Mouse (Mus musculus): Measurements from ENCODE around the gene Stac2. TPM values are rescaled to one million over a fixed set of nuclear protein-coding genes. Genes with fewer than 3 reads are reported as not detected.
A peak's percentile ranks its signal among the peaks of the same experiment; 100 is the strongest.

Stac2 gene
- polyA plus RNA-seq, 1 experiment: 47.8 TPM

DNA sequence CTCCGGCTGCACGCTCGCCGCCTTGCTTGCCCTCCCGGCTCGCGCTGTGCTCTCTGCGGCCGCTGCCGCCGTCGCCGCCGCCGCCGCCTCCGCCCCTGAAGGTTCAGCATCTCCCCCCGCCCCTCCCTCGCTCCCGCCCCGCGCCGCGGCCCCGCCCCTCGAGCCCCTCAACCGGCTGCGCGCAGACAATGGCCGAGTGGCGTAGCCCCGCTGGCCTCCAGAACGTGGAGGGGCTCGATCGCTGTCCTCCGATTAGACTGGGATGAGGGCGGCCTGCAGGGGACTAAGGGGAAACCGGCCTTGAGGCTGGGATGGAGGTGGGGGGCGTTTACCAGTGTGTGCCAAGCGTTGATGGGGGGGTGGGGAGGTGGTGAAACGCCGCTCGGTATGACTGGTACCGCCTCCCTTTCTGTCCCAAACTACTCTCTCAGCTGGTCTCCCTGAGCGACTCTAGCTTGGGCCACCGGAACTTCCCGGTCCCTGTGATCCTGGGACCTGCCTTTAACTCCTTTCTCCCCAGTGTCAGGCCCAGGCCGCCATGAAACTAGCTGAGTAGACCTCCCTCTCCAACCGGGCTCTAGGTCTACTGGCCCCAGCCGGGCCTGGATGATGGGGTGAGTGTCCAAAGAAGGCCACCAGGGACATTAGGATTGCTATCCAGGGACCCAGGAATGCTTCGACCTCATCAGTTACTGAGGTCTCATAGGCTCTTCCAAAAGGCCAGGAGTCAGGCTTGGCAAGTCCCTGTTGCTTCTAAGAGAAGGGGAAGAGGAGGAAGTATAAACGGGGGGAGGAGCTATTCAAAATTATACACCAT is 30.5 kb downstream of the Stac2 start, which contains the start of gene Cacnb1:
Gene Cacnb1 (minus strand): TSS at position 480 of the 817 bp plus-strand sequence.
- DNase-seq (ENCODE audit: extremely low spot score in 1 of 2, low spot score in 1 of 2): no peak

DNA sequence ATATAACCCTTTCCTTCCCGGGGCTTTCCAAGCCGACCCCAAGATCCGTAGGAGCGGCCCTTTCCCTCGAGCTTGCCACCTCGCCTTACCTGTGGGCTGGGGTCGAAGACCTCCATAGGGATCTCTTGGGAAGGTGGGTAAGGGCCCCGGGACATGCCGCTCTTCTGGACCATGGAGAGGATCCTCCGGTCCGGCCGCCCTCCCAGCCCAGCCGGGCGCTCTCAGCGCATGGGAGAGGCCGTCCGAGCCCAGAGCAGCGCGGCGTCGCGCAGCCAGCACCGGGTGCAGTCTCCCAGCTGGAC is 31.1 kb downstream of the Stac2 start:
- no peak for DNase-seq (ENCODE audit: extremely low spot score in 1 of 2, low spot score in 1 of 2)

DNA sequence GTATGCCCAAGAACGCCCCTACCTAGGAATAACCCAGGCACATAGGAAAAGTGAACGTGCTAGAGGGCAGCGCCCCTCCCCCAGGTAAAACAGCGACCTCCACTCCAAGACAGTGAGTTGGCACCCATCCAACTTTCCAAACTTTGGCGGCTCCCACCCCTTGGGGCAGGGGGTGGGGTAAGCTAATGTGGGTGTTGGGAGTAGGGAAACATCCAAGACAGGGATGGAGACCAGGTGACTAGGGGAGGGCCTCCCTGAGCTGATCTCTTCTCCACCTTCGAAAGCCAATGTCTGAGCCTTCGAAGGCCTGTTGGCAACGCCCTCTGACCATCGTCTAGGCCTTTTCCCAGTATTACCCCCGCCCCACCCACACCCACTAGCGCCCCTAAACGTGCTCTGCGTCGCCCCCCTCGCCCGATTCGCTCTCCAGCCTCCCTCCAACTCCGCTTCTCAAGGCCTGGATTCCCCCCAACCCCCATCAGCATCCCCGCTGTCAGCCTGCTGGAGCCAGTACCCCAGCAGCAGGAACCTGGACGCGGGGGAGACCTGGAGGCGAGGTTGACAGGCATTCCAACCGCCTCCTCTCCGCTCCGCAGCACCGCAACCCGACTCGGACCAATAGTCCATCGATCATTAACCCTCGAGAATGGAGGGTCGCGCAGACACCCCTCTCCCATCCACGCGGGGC is 31.6 kb downstream of the Stac2 start:
- peak in 1 of 2 experiments; percentile 72 for DNase-seq (ENCODE audit: extremely low spot score in 1 of 2, low spot score in 1 of 2)

DNA sequence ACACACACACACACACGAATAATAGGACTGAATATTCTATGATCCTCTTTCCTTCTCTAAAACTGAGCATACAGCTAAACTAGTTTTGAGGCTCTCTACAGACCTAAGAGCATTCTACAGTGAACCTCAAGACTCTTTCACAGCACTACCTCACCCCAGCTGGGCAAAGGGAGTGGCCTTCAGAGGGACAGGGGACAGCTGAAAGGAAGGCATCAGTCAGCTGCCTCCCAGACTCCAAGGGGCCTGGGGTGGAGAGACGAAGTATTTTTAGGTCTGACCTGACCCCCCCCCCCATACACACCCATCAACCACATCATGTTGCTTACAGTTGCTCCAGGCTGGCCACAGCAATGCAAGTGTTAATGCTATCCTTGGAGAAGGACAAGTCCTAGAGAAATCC is 32.1 kb downstream of the Stac2 start:
- DNase-seq (ENCODE audit: extremely low spot score in 1 of 2, low spot score in 1 of 2): no peak

GRCm38 (mm10) chr11:98020710-98021109 is 32.6 kb downstream of the Stac2 start:
- no peak for DNase-seq (ENCODE audit: extremely low spot score in 1 of 2, low spot score in 1 of 2)

DNA sequence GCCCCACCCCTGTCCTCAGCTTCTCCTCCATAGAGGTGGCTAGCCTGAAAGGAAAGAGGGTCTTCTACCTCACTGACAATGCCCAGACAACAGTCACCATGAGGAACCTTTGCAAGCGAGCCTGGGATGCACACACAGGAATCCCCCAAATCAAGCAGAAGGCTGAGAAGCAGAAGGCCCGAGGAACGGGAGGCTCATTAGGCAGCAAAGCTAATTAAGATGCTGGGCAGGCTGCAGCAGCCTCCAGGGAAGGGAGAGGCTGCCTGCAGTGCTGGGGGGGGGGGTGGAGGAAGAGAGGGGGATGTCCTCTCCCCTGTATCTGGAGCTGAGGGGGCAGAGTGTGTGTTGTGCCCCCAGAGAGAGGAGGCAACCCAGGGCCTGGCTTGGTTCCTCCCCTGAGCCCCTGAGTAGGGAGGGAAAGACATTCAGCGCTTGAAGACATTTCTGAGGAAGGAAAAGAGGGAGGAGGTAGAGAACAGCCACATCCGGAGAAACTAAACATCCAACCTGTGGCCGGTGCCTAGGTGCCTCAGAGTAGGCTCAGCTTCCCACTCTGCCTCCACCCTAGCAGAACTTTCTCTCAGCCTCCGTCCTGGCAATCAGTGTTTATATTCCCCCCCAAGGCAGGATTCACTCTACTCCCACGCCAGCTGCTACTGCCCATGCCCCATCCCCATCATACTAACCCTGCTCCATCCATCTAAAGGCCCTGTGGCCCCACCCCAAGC is 33.2 kb downstream of the Stac2 start:
- no peak for DNase-seq (ENCODE audit: extremely low spot score in 1 of 2, low spot score in 1 of 2)

DNA sequence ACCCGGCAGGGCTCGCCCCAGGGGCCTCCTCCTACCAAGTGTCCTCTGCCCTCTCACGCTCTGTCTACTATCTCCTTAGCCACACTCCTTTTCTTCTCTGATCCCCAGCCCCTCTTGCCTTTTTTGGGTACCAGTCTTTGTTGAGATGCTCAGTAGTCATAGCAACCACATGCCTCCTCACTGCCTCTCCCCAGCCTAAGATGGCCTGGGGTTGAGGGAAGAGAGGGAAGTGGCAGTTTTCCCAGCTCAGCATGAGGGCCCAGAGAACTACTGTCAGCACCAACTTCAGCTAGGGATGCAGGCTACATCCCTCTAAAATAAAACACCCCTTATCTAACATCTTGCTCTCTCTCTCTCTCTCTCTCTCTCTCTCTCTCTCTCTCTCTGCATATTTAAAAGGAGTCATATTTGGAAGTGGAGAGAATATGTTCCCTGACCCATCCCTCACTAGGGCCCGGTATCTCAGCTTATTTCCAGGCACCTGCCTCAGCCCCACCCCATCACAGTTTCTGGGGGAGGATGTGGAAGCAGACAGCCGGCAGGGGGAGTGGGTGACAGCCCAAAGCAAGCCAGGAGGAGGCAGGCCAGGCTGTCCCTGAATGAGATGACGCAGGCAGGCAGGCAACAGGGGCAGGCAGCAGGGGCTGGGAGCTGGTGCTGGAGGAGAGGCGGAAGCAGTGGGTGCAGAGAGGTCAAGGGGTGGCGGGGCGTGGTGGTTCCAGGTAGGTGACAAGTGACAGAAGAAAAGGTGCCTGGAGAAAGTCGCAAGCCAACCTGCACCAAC is 34.2 kb downstream of the Stac2 start:
- DNase-seq (ENCODE audit: extremely low spot score in 1 of 2, low spot score in 1 of 2): peak; percentile 78 to 87

DNA sequence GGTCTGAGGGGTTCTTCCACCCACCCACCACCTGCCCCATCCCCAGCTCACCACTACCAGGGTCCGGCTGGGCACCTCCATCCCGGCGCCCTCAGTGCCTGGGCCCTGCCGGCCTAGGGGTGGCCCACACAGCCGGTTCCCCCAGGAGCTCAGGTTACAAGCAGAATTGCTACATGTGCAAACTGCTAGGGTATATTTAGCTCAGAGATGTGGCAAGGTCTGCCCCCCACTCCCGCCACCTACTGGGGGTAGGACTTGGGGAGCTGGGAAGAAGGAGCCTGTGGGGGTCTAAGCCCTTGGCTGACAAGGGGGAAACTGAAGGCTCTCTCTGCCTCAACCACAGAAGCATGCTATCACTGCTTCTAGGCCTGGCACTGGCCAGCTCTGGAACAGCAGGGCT is 35.0 kb downstream of the Stac2 start:
- no peak for DNase-seq (ENCODE audit: extremely low spot score in 1 of 2, low spot score in 1 of 2)

DNA sequence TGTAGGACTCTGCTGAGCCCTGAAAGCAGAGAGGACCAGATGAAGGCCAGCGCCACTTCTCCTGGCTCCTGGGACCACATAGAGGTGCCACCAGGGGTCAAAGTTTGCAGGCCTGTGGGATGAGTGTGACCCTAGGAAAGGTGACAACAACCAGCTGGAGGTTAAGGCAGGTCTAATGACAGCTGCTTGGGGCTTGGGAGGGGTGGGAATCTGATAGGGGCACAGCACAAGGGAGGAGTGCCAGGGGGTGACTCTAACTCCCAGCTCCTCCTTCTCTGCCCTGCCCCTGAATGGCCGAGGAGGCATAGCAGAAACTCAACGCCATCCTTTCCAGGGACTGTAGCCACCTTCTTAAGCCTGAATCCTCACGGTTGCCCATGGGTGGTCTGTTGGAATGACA is 36.4 kb downstream of the Stac2 start:
- no peak for DNase-seq (ENCODE audit: extremely low spot score in 1 of 2, low spot score in 1 of 2)

GRCm38 (mm10) chr11:98016177-98016576 is 37.1 kb downstream of the Stac2 start:
- no peak for DNase-seq (ENCODE audit: extremely low spot score in 1 of 2, low spot score in 1 of 2)

GRCm38 (mm10) chr11:98012831-98013230 is 40.4 kb downstream of the Stac2 start:
- DNase-seq (ENCODE audit: extremely low spot score in 1 of 2, low spot score in 1 of 2): no peak

DNA sequence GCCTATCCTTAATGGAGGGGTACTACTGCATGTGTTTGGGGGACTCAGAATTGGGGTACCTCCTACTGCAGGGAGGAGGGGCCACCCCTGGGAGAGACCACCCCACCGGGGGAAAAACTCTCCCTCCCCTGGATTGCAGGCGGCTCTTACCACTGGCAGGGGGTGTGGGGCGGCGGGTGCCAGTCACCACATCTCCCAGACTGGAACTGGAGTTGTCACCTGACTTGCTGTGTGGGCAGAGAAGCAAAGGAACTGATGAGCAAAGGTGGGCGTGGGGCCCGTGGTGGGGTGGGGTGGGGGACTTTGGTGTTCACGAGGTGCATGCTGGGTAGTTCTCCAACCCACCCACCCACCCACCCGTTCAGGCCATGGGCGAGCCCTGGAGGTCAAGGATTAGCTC is 41.5 kb downstream of the Stac2 start:
- DNase-seq (ENCODE audit: extremely low spot score in 1 of 2, low spot score in 1 of 2): peak in 1 of 2 experiments; percentile 68

- DNase-seq (ENCODE audit: extremely low spot score in 1 of 2, low spot score in 1 of 2): peak in 1 of 2 experiments; percentile 54
These were observed 45.2 kb downstream of the Stac2 start for GRCm38 (mm10) chr11:98008087-98008486.

GRCm38 (mm10) chr11:98005686-98006085 is 47.6 kb downstream of the Stac2 start:
- DNase-seq (ENCODE audit: extremely low spot score in 1 of 2, low spot score in 1 of 2): no peak

GRCm38 (mm10) chr11:98005076-98005475 is 48.2 kb downstream of the Stac2 start:
- no peak for DNase-seq (ENCODE audit: extremely low spot score in 1 of 2, low spot score in 1 of 2)

DNA sequence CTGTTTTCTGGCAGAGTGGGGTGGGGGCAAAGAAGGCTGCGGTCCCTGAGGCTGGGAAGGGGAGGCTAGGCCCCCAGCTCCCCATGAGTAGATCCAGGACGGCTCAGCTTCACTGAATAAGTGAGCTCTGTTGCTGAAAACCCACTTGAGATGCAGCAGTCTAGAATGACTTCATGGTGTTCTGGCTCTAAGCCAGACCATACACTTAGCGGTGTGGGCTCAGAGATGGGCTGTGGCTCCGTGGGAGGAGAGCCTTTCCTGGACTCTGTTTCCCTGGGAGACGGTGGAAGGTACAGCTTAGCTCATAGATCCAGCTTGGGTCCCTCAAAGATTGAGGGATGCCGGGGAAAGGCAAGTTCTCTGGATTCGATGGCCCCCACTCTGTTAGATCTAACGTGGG is 49.1 kb downstream of the Stac2 start:
- peak; percentile 64 to 82 for DNase-seq (ENCODE audit: extremely low spot score in 1 of 2, low spot score in 1 of 2)

- no peak for DNase-seq (ENCODE audit: extremely low spot score in 1 of 2, low spot score in 1 of 2)
These were observed 50.0 kb downstream of the Stac2 start for GRCm38 (mm10) chr11:98003171-98003671.

GRCm38 (mm10) chr11:98002627-98003026 is 50.6 kb downstream of the Stac2 start:
- peak in 1 of 2 experiments; percentile 84 for DNase-seq (ENCODE audit: extremely low spot score in 1 of 2, low spot score in 1 of 2)

DNA sequence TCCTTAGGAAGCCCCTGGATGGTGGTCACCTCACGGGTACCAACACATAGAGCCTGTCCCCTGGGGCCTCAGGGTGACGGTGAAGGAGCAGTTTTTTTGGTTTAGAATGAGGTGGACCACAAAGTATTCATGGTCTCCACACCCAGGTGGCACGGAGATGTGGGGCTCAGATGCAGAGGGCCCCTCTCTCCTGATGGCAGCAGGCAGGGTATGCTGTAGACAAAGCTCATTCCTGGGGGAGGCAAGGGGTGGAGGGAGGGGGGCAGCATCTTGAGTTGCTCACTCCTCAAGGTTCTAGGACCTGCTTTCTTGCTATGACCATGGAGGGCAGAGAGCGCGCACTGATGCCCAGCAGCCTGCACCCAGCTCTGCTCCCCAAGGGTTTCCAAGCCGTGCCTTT is 51.3 kb downstream of the Stac2 start:
- DNase-seq (ENCODE audit: extremely low spot score in 1 of 2, low spot score in 1 of 2): no peak

DNA sequence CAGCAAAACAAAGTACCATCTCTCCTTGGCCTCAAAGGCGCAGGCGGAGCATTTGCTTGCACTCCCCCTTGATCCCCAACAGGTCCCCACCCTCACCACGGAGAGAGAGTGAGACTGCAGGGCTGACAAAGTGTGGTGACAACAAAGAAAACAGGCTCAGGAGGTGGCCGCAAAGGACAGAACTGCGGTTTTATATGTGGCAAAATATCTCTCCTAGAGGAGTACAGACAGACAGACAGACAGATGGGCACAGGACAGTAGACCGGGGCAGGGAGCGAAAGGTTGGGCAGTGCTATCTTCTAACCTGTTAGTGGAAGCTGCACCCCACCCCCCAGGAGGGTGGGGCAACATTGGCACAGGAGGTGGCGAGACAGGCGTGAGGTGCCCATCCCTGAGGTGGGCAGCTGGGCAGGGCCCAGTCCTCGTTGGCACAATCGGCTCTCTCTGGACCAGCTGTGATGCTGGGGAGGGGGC is 51.9 kb downstream of the Stac2 start:
- DNase-seq (ENCODE audit: extremely low spot score in 1 of 2, low spot score in 1 of 2): no peak
